ENCODE assay signal across 12 mouse cellular contexts in genomic region chr9:37367301-37368080, GRCm38 (mm10). TPM values are rescaled to one million over a fixed set of nuclear protein-coding genes. Genes with fewer than 3 reads are reported as not detected.
DNase-seq lines count a peak whose midpoint lies in the region; ATAC-seq and TF ChIP-seq lines count a peak whose summit lies in the region.
"Had no signal": no experiment of that assay in that cellular context is flagged by ENCODE, and none has a peak within 500 bp of the region (broad histone marks: within the 10 kb centered on the region; RNA-seq: fewer than 3 reads in every experiment).

Gene Hepacam (plus strand): TSS chr9:37367351.

- no peak within 1 kb of the TSS for H3K4me2 ChIP-seq in midbrain, embryonic 11.5 days
- no peak within 1 kb of the TSS for H3K4me2 ChIP-seq in heart, embryonic 11.5 days
- H3K4me2 ChIP-seq: embryonic facial prominence, embryonic 15.5 days; heart, embryonic 13.5 days; lung, embryonic 15.5 days had no signal

- no peak for ATAC-seq in midbrain, embryonic 11.5 days (ENCODE audit: low FRiP score)
- no peak for ATAC-seq in heart, embryonic 11.5 days (replicated peaks; ENCODE audit: insufficient number of reproducible peaks, low FRiP score, low TSS enrichment)

- H3K4me3 ChIP-seq in midbrain, embryonic 11.5 days (ENCODE audit: low read depth, low read length): no peak within 1 kb of the TSS
- no peak within 1 kb of the TSS for H3K4me3 ChIP-seq in midbrain, embryonic 10.5 days
- H3K4me3 ChIP-seq in olfactory bulb, adult 2 months (ENCODE audit: insufficient read depth, low read depth, low read length): peak within 1 kb of the TSS; percentile 40
- H3K4me3 ChIP-seq in heart, embryonic 11.5 days (ENCODE audit: low read depth, low read length): no peak within 1 kb of the TSS
- H3K4me3 ChIP-seq: embryonic facial prominence, embryonic 15.5 days; heart, embryonic 13.5 days; lung, embryonic 15.5 days had no signal

- no peaks in the 10 kb centered on the region for H3K27me3 ChIP-seq in midbrain, embryonic 11.5 days (ENCODE audit: control insufficient read depth, insufficient read depth, low read length)
- H3K27me3 ChIP-seq in midbrain, embryonic 10.5 days (ENCODE audit: low read depth, poor library complexity, severe bottlenecking): no peaks in the 10 kb centered on the region
- H3K27me3 ChIP-seq in heart, embryonic 11.5 days (ENCODE audit: control insufficient read depth, insufficient read depth, low read length): no peaks in the 10 kb centered on the region
- H3K27me3 ChIP-seq: embryonic facial prominence, embryonic 15.5 days; heart, embryonic 13.5 days; lung, embryonic 15.5 days had no signal

- no peak for TF ChIP-seq POLR2A in olfactory bulb, adult 2 months (IDR thresholded peaks at IDR 0.05; ENCODE audit: insufficient read depth, low read depth, low read length)

- H3K36me3 ChIP-seq in midbrain, embryonic 11.5 days (ENCODE audit: control insufficient read depth, insufficient read depth, low read length): no peaks in the 10 kb centered on the region
- H3K36me3 ChIP-seq in midbrain, embryonic 10.5 days: no peaks in the 10 kb centered on the region
- no peaks in the 10 kb centered on the region for H3K36me3 ChIP-seq in heart, embryonic 11.5 days (ENCODE audit: control insufficient read depth, insufficient read depth, low read length)
- H3K36me3 ChIP-seq: embryonic facial prominence, embryonic 15.5 days; heart, embryonic 13.5 days; lung, embryonic 15.5 days had no signal

- no peaks in the 10 kb centered on the region for H3K4me1 ChIP-seq in midbrain, embryonic 11.5 days (ENCODE audit: control insufficient read depth, insufficient read depth, low read length)
- H3K4me1 ChIP-seq in midbrain, embryonic 10.5 days: peaks cover 11% of the 10 kb centered on the region
- H3K4me1 ChIP-seq in olfactory bulb, adult 2 months (ENCODE audit: control insufficient read depth, insufficient read depth, low read length): peaks cover 5% of the 10 kb centered on the region; the same call in 1 of the 2 replicates
- H3K4me1 ChIP-seq in heart, embryonic 11.5 days (ENCODE audit: control insufficient read depth, insufficient read depth, low read length): no peaks in the 10 kb centered on the region
- H3K4me1 ChIP-seq: embryonic facial prominence, embryonic 15.5 days; heart, embryonic 13.5 days; lung, embryonic 15.5 days had no signal

- no peak within 1 kb of the TSS for H3K27ac ChIP-seq in midbrain, embryonic 11.5 days (ENCODE audit: low read depth, low read length)
- no peak within 1 kb of the TSS; the same call in 1 of the 2 replicates for H3K27ac ChIP-seq in midbrain, embryonic 10.5 days (replicated peaks)
- H3K27ac ChIP-seq in olfactory bulb, adult 2 months (ENCODE audit: insufficient read depth, low read depth, low read length): peak within 1 kb of the TSS; percentile 66
- H3K27ac ChIP-seq in heart, embryonic 11.5 days (ENCODE audit: low read depth, low read length): no peak within 1 kb of the TSS
- H3K27ac ChIP-seq: embryonic facial prominence, embryonic 15.5 days; heart, embryonic 13.5 days had no signal

- WGBS in midbrain, embryonic 11.5 days: 88% methylated on average over 17 of the region's 17 CpGs
- WGBS in midbrain, embryonic 10.5 days: 85% methylated on average over 17 of the region's 17 CpGs
- 38% methylated on average over 17 of the region's 17 CpGs for WGBS in olfactory bulb, adult 2 months
- 81% methylated on average over 17 of the region's 17 CpGs for WGBS in heart, embryonic 11.5 days (ENCODE audit: insufficient replicate concordance)

- H3K9me3 ChIP-seq in midbrain, embryonic 11.5 days (ENCODE audit: control insufficient read depth, low read length): no peaks in the 10 kb centered on the region
- no peaks in the 10 kb centered on the region for H3K9me3 ChIP-seq in midbrain, embryonic 10.5 days (replicated peaks)
- H3K9me3 ChIP-seq in heart, embryonic 11.5 days (replicated peaks; ENCODE audit: control insufficient read depth, low read length): no peaks in the 10 kb centered on the region
- H3K9me3 ChIP-seq: embryonic facial prominence, embryonic 15.5 days; heart, embryonic 13.5 days; lung, embryonic 15.5 days had no signal

- DNase-seq in cerebellum, adult 18-20 months: peak; percentile 10 to 42
- DNase-seq in cerebellum, adult 11 months: no peak
- DNase-seq in midbrain, embryonic 11.5 days (ENCODE audit: low spot score, missing footprints): peak; percentile 81
- DNase-seq in midbrain, embryonic 10.5 days (ENCODE audit: low spot score): no peak
- peak; percentile 52 to 74 for DNase-seq in layer of hippocampus, postnatal 14 days (ENCODE audit: low spot score in 2 of 2)
- DNase-seq in ovary, postnatal 14 days (ENCODE audit: low spot score): no peak
- DNase-seq: kidney, postnatal 36 days had no signal

- H3K9ac ChIP-seq in midbrain, embryonic 11.5 days (ENCODE audit: low read length): no peak within 1 kb of the TSS
- H3K9ac ChIP-seq in heart, embryonic 11.5 days (ENCODE audit: low read depth, low read length): no peak within 1 kb of the TSS
- H3K9ac ChIP-seq: embryonic facial prominence, embryonic 15.5 days; heart, embryonic 13.5 days; lung, embryonic 15.5 days had no signal

- no peak for TF ChIP-seq CTCF in olfactory bulb, adult 2 months (IDR thresholded peaks at IDR 0.05; ENCODE audit: insufficient read depth, low read depth, low read length)

RNA-seq across cellular contexts. Expression of gene Hepacam, which starts in this region (rescaled TPM):
- not detected in 2 replicates for polyA plus RNA-seq in midbrain, embryonic 11.5 days (2014; fragmentation: Nextera tagmentation; extraction: Ambion mirVana)
- polyA plus RNA-seq in midbrain, embryonic 10.5 days (2016; fragmentation: Nextera tagmentation; extraction: Ambion mirVana): 0.04 and 0.05 TPM in 2 replicates
- total RNA-seq in layer of hippocampus, postnatal 14 days (2021): 10 to 100 TPM; 77.2 to 81.9 TPM
- polyA plus RNA-seq in olfactory bulb, adult 2 months (2012; ENCODE audit: insufficient read depth, insufficient read length, low replicate concordance, missing spikeins): not detected in 2 replicates
- polyA plus RNA-seq in heart, embryonic 11.5 days (2014; fragmentation: Nextera tagmentation; extraction: Ambion mirVana): not detected in 2 replicates

Comparison
In these comparisons a context has a peak if more than half of its experiments do, and no peak if none do; other contexts are left out.
1. DNase-seq: peak in cerebellum, adult 18-20 months (2 of 2) and layer of hippocampus, postnatal 14 days (2 of 2); none in cerebellum, adult 11 months (single experiment), midbrain, embryonic 10.5 days (single experiment) and ovary, postnatal 14 days (single experiment).
2. Peak in DNase-seq in midbrain, embryonic 11.5 days; RNA of the gene not detected or under 1 TPM.